Mouse (Mus musculus): ENCODE measurements at regions not wholly inside any gene's neighbourhood (a gene's known extent, or its start where the extent isn't known, plus 50 kb on each side); places are given as distances from the start of the nearest gene placed in this dataset.

DNA sequence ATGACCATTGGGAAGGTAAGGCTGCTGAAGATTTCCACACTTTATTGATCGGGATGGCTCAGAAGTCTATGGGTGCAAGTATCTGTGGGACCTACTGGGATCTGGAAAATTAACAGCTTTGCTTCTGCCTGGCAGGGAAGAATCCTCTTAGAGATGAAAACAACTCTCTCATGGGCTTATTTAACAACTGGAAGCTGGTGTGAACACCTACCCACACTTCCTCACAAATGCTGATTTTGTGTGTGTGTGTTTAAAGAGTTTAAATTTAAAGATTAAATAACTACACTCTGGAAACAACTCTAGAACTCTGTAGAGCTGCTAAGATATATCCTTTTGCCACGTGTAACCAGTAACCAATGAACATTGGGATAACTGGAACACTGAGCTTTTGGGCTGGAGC lies 172.5 kb upstream of the Clnk start:
- DNase-seq (ENCODE audit: low spot score in 2 of 2): no peak

DNA sequence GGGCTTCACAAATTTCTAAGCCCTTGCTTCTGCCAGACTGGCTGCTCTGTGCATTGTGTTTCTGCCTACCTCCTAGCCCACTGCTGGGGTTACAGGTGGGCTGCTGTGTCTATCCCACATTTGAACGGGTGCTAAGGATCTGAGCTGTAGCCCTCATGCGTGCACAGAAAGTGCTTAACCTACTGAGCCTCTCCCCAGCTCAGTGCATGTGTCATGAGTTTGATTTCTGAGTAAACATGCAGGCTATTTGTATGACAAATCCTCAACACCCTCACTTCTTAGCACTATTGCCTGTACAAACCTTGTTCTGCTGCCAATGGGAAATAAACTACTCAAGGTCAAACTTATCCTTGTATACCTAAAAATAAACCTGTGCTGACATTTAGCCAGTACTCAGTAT lies 163.9 kb upstream of the Clnk start:
- DNase-seq (ENCODE audit: low spot score in 2 of 2): no peak

DNA sequence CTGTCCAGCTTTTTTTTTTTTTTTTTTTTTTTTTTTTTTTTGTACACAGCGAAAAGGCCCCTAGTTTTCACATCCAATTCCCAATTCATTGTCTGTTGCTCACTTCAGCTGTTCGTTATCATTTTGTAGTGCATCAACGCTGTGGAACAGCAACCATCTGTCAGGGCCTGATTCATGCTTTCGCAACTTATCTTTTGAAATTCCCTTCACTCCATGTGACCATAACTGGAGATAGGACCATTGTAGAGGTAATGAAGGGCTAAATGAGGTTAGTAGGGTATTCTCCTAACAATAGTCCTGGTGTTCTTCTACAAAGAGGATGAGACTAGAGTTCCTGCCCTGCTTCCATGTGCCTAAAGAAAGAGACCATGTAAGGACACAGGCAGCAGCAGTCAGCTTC lies 146.6 kb upstream of the Clnk start:
- DNase-seq (ENCODE audit: low spot score in 2 of 2): no peak

DNA sequence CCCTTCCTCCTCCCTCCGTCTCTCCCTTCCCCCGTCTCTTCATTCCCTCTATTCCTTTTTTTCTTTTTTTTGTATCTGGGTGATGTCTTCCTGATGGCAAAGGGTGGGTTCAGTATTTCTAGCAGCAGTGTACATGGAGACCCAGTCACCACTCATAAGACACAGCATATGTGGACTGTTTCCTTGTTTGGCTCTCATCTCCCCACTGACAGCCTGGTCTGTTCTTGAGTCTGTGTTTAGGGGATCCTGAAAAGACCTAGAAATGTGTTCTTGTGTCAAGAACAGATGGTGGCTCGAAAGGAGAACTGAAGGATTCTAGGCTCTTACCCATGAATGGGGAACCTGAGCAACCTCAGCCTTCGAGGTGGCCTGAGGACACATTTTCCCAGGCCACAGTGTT lies 124.0 kb upstream of the Clnk start:
- no peak for DNase-seq (ENCODE audit: low spot score in 2 of 2)

DNA sequence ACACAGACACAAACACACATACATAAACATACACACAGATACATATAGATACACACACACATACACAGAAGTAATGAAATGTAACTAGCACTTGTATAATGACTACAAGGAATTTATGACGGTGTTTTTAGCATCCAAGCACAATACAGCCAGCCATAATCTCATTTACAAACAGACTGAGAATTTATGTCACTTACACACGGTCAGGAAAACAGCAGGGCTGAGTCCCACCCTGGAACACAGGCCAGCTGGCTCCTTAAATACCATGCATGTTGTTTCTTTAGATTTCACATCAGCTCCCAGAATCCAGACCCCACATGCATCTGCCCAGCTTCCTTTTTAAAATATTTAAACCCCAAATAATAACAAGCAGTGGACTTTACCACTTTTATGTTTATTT lies 123.1 kb upstream of the Clnk start:
- no peak for DNase-seq (ENCODE audit: low spot score in 2 of 2)

DNA sequence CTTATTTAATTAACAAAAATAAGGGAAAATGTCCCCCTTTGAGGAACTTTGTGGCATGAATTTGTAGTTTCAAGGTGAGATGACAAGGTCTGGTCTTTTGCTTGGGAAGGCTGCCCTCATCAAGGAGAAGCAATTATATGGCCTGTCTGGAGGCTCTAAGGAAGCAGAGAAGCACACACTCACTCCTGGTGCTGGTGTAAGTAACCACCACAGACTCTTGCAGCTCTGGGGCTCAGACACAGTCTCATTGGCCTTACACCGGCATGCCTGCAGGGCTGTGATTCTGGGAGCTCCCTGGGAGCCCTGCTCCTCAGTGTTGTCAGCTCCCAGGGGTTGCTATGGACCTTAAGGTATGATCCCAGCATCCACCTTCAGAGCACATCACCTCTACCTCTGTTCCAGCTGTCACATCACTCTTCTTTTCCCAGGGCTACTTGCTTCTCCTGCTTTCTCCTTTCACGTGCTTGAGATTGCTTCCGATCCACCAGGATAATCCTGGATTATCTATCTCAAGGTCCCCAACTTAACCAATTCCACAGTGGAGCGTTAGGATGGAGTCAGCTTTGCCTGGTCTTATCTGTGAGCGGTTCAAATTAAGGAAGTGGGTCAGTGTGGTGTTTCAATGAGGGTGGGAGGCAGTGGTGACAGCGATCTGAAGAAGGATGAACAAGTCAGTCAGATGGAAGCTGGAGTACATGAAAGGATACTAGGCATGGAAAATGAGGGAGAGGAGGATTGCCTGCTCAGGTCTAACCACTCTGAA lies 96.0 kb upstream of the Clnk start:
- DNase-seq (ENCODE audit: low spot score in 2 of 2): no peak

DNA sequence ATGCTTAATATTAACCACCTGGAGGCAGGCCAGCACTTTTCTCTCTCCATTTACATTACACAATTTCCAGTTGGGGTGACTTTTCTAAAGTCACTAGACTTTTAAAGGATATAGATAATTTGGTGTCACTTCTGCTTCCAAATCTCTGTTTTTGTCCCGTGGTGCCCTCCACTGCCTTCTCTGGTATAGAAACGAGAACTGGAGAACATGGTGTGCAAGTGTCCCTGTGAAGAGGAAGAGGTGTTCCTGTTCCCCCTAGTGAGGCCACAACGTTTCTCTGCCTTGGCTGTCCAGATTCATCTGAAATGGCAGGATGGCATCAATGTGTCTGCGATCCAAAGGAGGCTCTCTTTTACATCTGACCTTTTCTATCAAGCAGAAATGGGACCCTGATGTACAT lies 93.9 kb upstream of the Clnk start:
- DNase-seq (ENCODE audit: low spot score in 2 of 2): no peak

DNA sequence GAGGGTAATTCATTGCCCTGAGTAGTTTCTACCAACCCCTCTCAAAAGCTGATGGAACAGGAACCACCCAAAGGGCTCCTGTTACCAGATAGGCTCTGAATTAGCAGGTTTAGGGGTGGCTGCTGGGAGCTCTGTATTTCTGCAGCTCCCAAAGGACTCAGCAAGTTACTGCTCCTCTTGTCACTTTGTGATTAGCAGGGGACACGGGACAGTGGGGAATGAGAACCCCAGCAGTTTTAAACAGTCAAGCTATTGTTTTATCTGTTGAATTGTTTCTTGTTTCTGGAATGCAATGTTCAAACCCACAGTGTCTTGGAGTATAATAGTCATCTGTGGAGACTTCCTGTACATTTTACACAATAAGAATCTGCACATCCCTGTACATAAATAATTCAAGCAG lies 90.4 kb upstream of the Clnk start:
- no peak for DNase-seq (ENCODE audit: low spot score in 2 of 2)

DNA sequence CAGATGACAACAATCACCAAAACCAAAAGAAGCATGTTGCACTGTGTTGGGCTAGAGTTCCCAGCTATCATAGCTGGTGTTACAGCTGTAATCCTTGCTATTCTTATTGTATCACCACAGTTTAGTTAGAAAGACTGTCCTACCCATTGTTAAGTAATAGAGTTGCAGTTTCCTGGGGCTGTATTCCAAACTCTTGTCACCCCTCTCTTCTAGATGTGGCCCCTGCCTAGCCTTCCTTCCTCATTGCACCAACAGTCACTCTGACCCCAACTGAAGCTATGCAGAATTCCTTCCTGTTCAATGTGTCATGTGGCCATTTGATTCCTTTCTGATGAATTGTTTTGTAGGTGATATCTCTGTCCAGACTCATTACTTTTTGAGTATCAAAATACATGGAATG lies 87.8 kb upstream of the Clnk start:
- no peak for DNase-seq (ENCODE audit: low spot score in 2 of 2)

DNA sequence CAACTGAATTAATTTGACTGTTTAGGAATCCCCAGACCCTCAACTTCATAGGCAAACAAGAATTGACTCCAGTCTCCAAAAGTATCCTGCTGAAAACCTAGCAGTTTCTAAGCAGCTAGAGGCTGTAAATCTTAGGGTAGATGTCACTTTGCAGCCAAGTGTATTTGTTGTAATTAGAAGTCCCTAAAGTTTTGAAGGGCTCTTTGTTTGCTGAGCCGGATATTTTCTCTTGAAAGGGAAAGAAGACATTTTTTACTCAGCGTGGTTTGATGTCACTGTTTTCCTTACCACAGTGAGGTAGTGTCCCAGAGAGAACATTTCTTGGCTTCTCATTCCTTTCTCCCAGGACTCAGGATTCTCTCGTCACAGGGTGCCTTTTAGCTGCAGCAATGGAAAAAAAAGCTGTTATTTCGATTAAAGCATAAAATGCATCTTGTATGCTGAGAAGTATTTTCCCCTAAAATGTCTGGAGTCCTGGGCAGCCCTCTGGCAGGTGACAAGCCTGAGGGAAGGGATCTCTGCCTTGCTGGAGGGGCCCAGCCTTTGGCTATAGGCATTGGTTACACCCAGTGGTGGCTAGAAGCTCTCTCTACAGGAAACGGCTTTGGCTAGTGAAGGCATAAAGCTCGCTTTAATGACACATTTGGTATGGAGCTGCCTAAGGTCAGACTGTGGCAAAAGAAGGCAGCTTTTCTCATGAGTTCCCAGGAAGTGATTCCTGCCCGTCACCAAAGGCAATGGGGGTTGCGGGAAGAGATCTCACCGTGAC lies 74.1 kb upstream of the Clnk start:
- DNase-seq (ENCODE audit: low spot score in 2 of 2): no peak

DNA sequence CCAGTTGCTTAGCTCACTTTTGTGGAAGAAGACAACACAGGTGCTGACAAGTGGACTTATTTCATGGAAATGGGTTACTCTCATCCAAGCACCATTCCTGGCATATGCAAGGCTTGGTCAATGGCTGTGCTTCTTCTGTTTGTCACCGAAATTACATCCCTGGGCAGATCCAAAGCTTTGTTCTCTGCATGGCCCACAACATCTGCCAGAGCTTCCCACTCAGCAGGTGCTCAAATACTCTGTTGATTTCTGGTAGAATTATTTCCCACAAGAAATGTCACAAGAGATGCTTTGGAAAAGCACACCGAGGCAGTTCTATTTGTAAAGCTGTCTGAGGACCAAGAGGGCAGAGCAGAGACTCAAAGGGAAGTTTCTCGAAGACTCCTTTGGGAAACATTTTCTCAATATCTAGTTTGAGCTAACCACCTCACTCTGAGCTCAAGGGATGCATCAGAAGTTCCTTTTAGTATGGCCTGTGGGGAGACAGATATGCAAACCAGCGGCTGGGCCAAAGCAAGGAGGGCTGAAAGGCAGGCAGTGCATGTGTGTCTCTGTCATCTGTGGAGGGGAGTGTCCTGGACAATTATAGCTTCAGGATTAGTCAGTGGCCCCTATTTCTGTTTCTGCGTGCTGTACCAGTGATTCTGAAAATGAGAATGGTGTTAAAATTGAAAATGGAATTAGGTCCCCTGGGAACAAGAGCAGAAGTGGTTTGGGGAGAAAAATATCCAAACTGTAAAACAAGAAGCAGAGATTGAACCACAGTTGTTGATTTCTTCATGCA lies 69.5 kb upstream of the Clnk start:
- DNase-seq (ENCODE audit: low spot score in 2 of 2): peak; percentile 13 to 43

DNA sequence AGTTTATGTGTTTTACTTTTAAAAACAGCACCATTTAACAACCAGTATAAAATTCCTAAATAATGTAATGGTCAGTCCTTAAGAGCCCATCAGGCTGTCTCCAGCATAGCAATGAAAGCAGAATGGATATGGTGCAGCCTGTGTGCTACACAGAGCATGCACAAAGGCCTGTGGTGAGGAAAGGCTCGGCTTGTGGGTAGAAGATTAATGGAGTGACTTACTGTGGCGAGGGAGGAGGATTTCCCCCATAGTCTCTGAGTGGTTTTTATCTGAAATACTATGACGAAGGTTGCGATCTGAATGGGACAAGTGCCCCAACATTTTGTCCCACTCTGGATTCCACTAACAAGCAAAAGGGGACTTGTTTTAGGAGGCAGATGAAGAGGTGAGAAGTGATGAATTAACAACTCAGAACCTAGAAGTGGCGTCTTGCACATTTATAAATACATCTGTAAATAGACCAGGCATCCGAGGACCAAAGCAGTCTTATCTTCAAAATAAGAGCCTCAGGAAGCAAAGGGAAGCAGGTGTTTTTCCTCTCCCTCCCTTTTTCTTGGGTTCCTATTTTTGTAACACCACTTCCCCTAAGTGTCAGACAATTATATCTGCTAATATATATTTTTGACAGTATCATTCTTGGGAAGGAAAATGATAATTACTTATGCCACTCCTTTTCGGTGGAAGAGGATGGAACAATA lies 55.9 kb upstream of the Clnk start:
- no peak for DNase-seq (ENCODE audit: low spot score in 2 of 2)

DNA sequence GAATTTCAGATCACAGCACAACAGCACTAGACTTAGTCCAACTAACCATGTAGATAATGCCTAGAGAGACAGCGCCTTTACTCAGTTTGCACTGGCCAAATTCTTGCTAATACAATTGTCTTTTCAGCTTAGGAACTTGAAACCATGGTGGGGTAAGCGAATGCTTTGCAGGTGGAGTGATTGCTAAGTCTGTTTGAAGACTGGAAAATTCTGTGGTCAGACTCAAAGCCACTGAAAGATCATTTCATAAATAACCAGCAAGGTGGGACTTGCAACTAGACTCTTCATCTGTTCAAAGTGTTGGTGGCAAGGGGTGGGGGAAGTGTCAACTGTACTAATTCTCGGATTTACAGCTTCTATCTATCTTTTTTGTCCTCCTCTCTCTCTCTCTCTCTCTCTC lies 50.4 kb upstream of the Clnk start:
- DNase-seq (ENCODE audit: low spot score in 2 of 2): no peak
